Mouse (Mus musculus) CH12.LX (cell line): ENCODE data around the gene Upp2. TPM values are rescaled to one million over a fixed set of nuclear protein-coding genes. Genes with fewer than 3 reads are reported as not detected.

Source experiments
- DNase-seq: peaks from one replicate; pipeline ENCODE4 v3.0.0-alpha.2; 2013; ENCODE audit errors: extremely low read depth
- H3K27ac ChIP-seq: 2 replicates; pipeline ENCODE4 v1.5.1; 2012; ENCODE audit warnings: low read depth, mild to moderate bottlenecking, control low read depth, moderate library complexity; ENCODE audit not compliant: insufficient read depth
- H3K27me3 ChIP-seq: replicated peaks from 2 replicates; pipeline ENCODE3; 2012; ENCODE audit warnings: inconsistent platforms
- H3K36me3 ChIP-seq, 2 experiments: replicated peaks in 1 of 2; 2 replicates each; pipeline versions ENCODE3 to v1.6.1; 2012; ENCODE audit warnings: inconsistent platforms in 1 of 2, low read length in 1 of 2, mild to moderate bottlenecking in 1 of 2, mixed read lengths in 1 of 2, moderate library complexity in 1 of 2; ENCODE audit not compliant: control insufficient read depth in 1 of 2, insufficient read depth in 1 of 2
- H3K4me1 ChIP-seq, 2 experiments: 2 replicates each; pipeline ENCODE4 v1.6.1; 2012; ENCODE audit warnings: inconsistent platforms in 1 of 2, moderate library complexity in 1 of 2; ENCODE audit not compliant: insufficient read depth in 2 of 2, control insufficient read depth in 1 of 2
- H3K4me2 ChIP-seq: 2 replicates; pipeline ENCODE4 v1.6.1; 2012; ENCODE audit warnings: low read depth, mild to moderate bottlenecking, control low read depth; ENCODE audit not compliant: poor library complexity, insufficient read depth, severe bottlenecking
- H3K4me3 ChIP-seq, 3 experiments: fragments of 150-350 bp in 1 of 3; sonication (generic) in 1 of 3; replicated peaks in 1 of 3; 2 replicates each; pipeline versions ENCODE3 to v1.5.1; 2011 to 2012; ENCODE audit warnings: low read depth in 2 of 3, low read length in 2 of 3, mild to moderate bottlenecking in 2 of 3, moderate library complexity in 2 of 3, control low read depth in 1 of 3, improper control_type of control experiment in 1 of 3, inconsistent platforms in 1 of 3, mixed read lengths in 1 of 3; ENCODE audit not compliant: poor library complexity in 1 of 3
- H3K79me2 ChIP-seq: replicated peaks from 2 replicates; pipeline ENCODE4 v1.6.1; 2012; ENCODE audit warnings: mild to moderate bottlenecking, moderate library complexity; ENCODE audit not compliant: control insufficient read depth, poor library complexity, insufficient read depth, severe bottlenecking; ENCODE audit errors: extremely low read depth
- H3K9ac ChIP-seq: 2 replicates; pipeline ENCODE4 v1.6.1; 2012; ENCODE audit warnings: low read depth, mild to moderate bottlenecking, control low read depth, moderate library complexity; ENCODE audit not compliant: insufficient read depth
- H3K9me3 ChIP-seq: replicated peaks from 2 replicates; pipeline ENCODE3; 2012; ENCODE audit warnings: low read length, inconsistent platforms, mixed read lengths
- BHLHE40 ChIP-seq: IDR thresholded peaks from 2 replicates; pipeline ENCODE4 v1.6.1; 2011; ENCODE audit warnings: mild to moderate bottlenecking, low read depth, low read length, improper control_type of control experiment
- CHD2 ChIP-seq: IDR thresholded peaks from 2 replicates; pipeline ENCODE4 v1.6.1; 2011; ENCODE audit warnings: low read length, improper control_type of control experiment
- CTCF ChIP-seq, 2 experiments: IDR thresholded peaks in 1 of 2; conservative IDR thresholded peaks in 1 of 2; 2 replicates each; pipeline ENCODE4 v1.5.1; 2011 to 2012; ENCODE audit warnings: low read depth in 2 of 2, low read length in 2 of 2, improper control_type of control experiment in 1 of 2, inconsistent platforms in 1 of 2, mild to moderate bottlenecking in 1 of 2, moderate library complexity in 1 of 2
- E2F4 ChIP-seq: IDR thresholded peaks from 2 replicates; pipeline ENCODE4 v1.6.1; 2011; ENCODE audit warnings: low read depth, low read length, improper control_type of control experiment; ENCODE audit not compliant: insufficient replicate concordance
- ELF1 ChIP-seq: IDR thresholded peaks from 2 replicates; pipeline ENCODE4 v1.6.1; 2014; ENCODE audit warnings: low read depth, mild to moderate bottlenecking, inconsistent platforms, low read length, improper control_type of control experiment
- EP300 ChIP-seq: IDR thresholded peaks from 2 replicates; pipeline ENCODE4 v1.6.1; 2011; ENCODE audit warnings: low read length, improper control_type of control experiment
- GABPA ChIP-seq: IDR thresholded peaks from 2 replicates; pipeline ENCODE4 v1.6.1; 2012; ENCODE audit warnings: low read depth, low read length, improper control_type of control experiment, inconsistent platforms; ENCODE audit not compliant: insufficient replicate concordance
- HCFC1 ChIP-seq: IDR thresholded peaks from 2 replicates; pipeline ENCODE4 v1.6.1; 2012; ENCODE audit warnings: low read depth, mild to moderate bottlenecking, inconsistent platforms, low read length, improper control_type of control experiment
- IRF4 ChIP-seq: IDR thresholded peaks from 2 replicates; pipeline ENCODE4 v1.6.1; 2014; ENCODE audit warnings: low read depth, mild to moderate bottlenecking, inconsistent platforms, low read length, improper control_type of control experiment
- JUN ChIP-seq: IDR thresholded peaks from 2 replicates; pipeline ENCODE4 v1.6.1; 2011; ENCODE audit warnings: low read depth, mild to moderate bottlenecking, low read length, improper control_type of control experiment, moderate library complexity; ENCODE audit not compliant: insufficient read depth
- MAX ChIP-seq: IDR thresholded peaks from 2 replicates; pipeline ENCODE4 v1.6.1; 2011; ENCODE audit warnings: low read length, improper control_type of control experiment
- MXI1 ChIP-seq: IDR thresholded peaks from 2 replicates; pipeline ENCODE4 v1.6.1; 2011; ENCODE audit warnings: mild to moderate bottlenecking, low read depth, low read length, improper control_type of control experiment
- MYC ChIP-seq: IDR thresholded peaks from 2 replicates; pipeline ENCODE4 v1.6.1; 2011; ENCODE audit warnings: low read depth, mild to moderate bottlenecking, improper control_type of control experiment, low read length
- POLR2A ChIP-seq: IDR thresholded peaks from 2 replicates; pipeline ENCODE4 v1.6.1; 2011; ENCODE audit warnings: low read depth, mild to moderate bottlenecking, improper control_type of control experiment, low read length
- RCOR1 ChIP-seq: conservative IDR thresholded peaks from 2 replicates; pipeline ENCODE4 v1.6.1; 2012; ENCODE audit warnings: low read depth, mild to moderate bottlenecking, inconsistent platforms, low read length, improper control_type of control experiment
- SIN3A ChIP-seq: IDR thresholded peaks from 2 replicates; pipeline ENCODE4 v1.6.1; 2012; ENCODE audit warnings: low read length, improper control_type of control experiment, inconsistent platforms
- SMC3 ChIP-seq: IDR thresholded peaks from 2 replicates; pipeline ENCODE4 v1.6.1; 2011; ENCODE audit warnings: low read depth, low read length, improper control_type of control experiment
- TBP ChIP-seq: conservative IDR thresholded peaks from 2 replicates; pipeline ENCODE4 v1.6.1; 2011; ENCODE audit warnings: low read depth, low read length, improper control_type of control experiment
- USF1 ChIP-seq: IDR thresholded peaks from 2 replicates; pipeline ENCODE4 v1.6.1; 2014; ENCODE audit warnings: low read depth, mild to moderate bottlenecking, inconsistent platforms, low read length, improper control_type of control experiment
- USF2 ChIP-seq: conservative IDR thresholded peaks from 2 replicates; pipeline ENCODE4 v1.6.1; 2011; ENCODE audit warnings: low read depth, low read length, improper control_type of control experiment
- ZKSCAN1 ChIP-seq: IDR thresholded peaks from 2 replicates; pipeline ENCODE4 v1.6.1; 2012; ENCODE audit warnings: low read depth, inconsistent platforms, low read length, improper control_type of control experiment, borderline replicate concordance
- ZNF384 ChIP-seq: IDR thresholded peaks from 2 replicates; pipeline ENCODE4 v1.6.1; 2012; ENCODE audit warnings: low read depth, low read length, improper control_type of control experiment, inconsistent platforms
- dilution Hi-C: fragments of 300-500 bp; cut with MboI; formaldehyde crosslinking; loops from 2 replicates; pipeline ENCODE4 v1.14.3; 2020; ENCODE audit warnings: low sequenced_read_pairs; ENCODE audit not compliant: extremely low pct_unique_long_range_greater_than_20kb, extremely low pct_ligation_motif_present
- in situ Hi-C: fragments of 300-500 bp; cut with MboI; formaldehyde crosslinking; loops from 3 replicates; pipeline ENCODE4 v1.14.3; 2019; ENCODE audit warnings: low sequenced_read_pairs, low pct_ligation_motif_present, low pct_unique_long_range_greater_than_20kb, mixed read lengths
- polyA plus RNA-seq: library from polyadenylated mRNA; unstranded; fragments of >175 nt; gene quantifications from 2 replicates; pipeline ENCODE4 v1.2.1, GENCODE M21; 2012; ENCODE audit warnings: low read depth; ENCODE audit not compliant: insufficient read length
- total RNA-seq, 2 experiments: library from RNA; depleted of rRNA; stranded (reverse); fragments of 300-350 nt in 1 of 2; fragments of >200 nt in 1 of 2; gene quantifications; 2 replicates each; pipeline ENCODE4 v1.2.3; 2012 to 2014

Upp2 gene
- total and polyA plus RNA-seq, 3 experiments: not detected

DNA sequence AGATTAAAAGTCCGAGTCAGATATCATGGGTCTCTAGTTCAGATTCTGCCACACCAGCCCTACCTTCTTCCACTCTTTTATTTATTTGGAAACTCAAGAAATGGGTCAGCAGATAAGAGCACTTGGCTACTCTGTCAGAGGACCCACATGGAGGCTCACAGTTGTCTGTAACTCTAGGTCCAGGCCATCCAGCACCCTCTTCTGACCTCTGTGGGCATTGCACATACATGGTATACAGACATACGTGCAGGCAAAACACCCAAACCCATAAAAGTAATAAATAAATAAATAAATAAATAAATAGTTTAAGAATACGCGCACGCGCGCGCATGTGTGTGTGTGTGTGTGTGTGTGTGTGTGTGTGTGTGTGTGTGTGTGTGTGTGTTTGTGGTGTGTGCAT is 47.8 kb downstream of the Upp2 start:
- DNase-seq: no peak

DNA sequence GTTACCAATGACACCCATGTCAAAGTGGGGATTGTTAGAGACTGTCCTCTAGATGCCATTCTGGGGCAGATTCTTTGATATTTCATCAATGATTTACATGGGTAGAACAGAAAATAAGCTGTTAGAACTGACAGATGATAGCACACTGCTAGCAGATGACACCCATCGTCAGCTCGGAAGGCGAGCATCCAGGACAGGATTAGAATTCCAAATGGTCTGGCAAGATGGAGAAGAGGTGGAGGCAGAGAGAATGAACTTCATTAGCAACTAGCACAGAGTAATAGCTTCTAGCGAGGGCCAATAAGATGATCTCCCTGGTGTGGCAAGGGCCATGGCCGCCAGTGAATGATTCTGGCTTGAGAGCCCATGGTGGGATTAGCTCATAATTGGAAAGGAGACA is 48.7 kb downstream of the Upp2 start:
- dilution Hi-C loops (no loop called here), in situ Hi-C loops (no loop called here)
- Histone ChIP-seq H3K4me2 (no peak overlapping the region), H3K27ac (no peak overlapping the region), H3K9me3 (peaks cover 21% of the 10 kb centered on the region), H3K36me3 (no peaks in the 10 kb centered on the region), H3K9ac (no peak overlapping the region), H3K4me1 (no peaks in the 10 kb centered on the region), H3K4me3 (no peak overlapping the region), H3K27me3 (no peaks in the 10 kb centered on the region), H3K79me2 (no peaks in the 10 kb centered on the region)
- TF ChIP-seq MYC: no peak
- DNase-seq: no peak

More for the DNA sequence above, 47.8 kb downstream of the Upp2 start:
- no peak for TF ChIP-seq SIN3A
- TF ChIP-seq CHD2: no peak
- TF ChIP-seq RCOR1: no peak
- no peak for TF ChIP-seq TBP
- TF ChIP-seq SMC3: no peak
- no peak for TF ChIP-seq IRF4
- no peak for TF ChIP-seq USF2
- TF ChIP-seq MXI1: no peak
- TF ChIP-seq HCFC1: no peak
- TF ChIP-seq JUN: no peak
- TF ChIP-seq BHLHE40: no peak
- no peak for TF ChIP-seq MAX
- no peak for TF ChIP-seq EP300
- TF ChIP-seq CTCF (conservative IDR thresholded peaks at IDR 0.05 in 1 of 2, IDR thresholded peaks at IDR 0.05 in 1 of 2; ENCODE audit: low read depth in 2 of 2, low read length in 2 of 2): no peak
- TF ChIP-seq ELF1: no peak
- TF ChIP-seq E2F4: no peak
- TF ChIP-seq, all 38 proteins: peak for 0
- Histone ChIP-seq H3K4me2 (no peak overlapping the region), H3K4me1 (no peaks in the 10 kb centered on the region), H3K4me3 (no peak overlapping the region), H3K27me3 (no peaks in the 10 kb centered on the region), H3K9me3 (peaks cover 19% of the 10 kb centered on the region), H3K36me3 (no peaks in the 10 kb centered on the region), H3K27ac (no peak overlapping the region), H3K9ac (no peak overlapping the region), H3K79me2 (no peaks in the 10 kb centered on the region)
- in situ Hi-C loops: no loop called here
- dilution Hi-C loops: no loop called here

DNA sequence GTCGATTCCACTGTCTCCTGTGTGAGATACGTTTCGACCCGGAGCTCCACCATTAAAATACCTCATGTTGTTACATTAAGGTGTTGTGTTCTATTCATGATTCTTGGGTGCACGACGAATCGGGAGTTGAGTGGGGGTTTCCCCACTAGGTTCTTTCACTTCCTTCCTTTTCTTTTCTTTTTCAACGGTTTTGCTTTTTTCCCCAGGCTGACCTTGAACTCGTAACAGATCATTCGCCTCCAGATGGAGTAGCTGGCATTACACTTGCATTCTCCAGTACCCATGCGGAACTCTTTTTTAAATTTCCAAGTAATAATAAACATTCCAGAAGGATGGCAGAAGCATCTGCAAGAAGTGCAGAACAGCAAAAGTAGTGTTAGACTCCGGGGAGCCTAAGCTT is 58.1 kb downstream of the Upp2 start:
- H3K4me3 ChIP-seq: no peak overlapping the region
- H3K27me3 ChIP-seq: no peaks in the 10 kb centered on the region
- dilution Hi-C loops (no loop called here), in situ Hi-C loops (no loop called here)
- H3K4me1 ChIP-seq: no peaks in the 10 kb centered on the region
- no peak for DNase-seq
- peaks cover 10% of the 10 kb centered on the region for H3K9me3 ChIP-seq
- H3K79me2 ChIP-seq: no peaks in the 10 kb centered on the region
- TF ChIP-seq ZNF384 (no peak), ZKSCAN1 (no peak), POLR2A (no peak), GABPA (no peak), USF1 (no peak)
- no peak overlapping the region for H3K9ac ChIP-seq
- no peak overlapping the region for H3K27ac ChIP-seq
- H3K36me3 ChIP-seq: no peaks in the 10 kb centered on the region
- H3K4me2 ChIP-seq: no peak overlapping the region
